Mouse (Mus musculus) erythroblast, embryonic 14.5 days (primary cell): ENCODE measurements around the gene Syne1. TPM values are rescaled to one million over a fixed set of nuclear protein-coding genes. Genes with fewer than 3 reads are reported as not detected.

ENCODE experiments used
- H3K27me3 ChIP-seq: 2 replicates; pipeline ENCODE4 v1.6.1; 2012; ENCODE audit warnings: inconsistent platforms; ENCODE audit not compliant: control insufficient read depth
- H3K36me3 ChIP-seq: 2 replicates; pipeline ENCODE4 v1.6.1; 2012; ENCODE audit warnings: mild to moderate bottlenecking, inconsistent platforms; ENCODE audit not compliant: control insufficient read depth
- H3K4me1 ChIP-seq: 2 replicates; pipeline ENCODE4 v1.6.1; 2012; ENCODE audit warnings: inconsistent platforms; ENCODE audit not compliant: control insufficient read depth
- H3K4me3 ChIP-seq: replicated peaks from 2 replicates; pipeline ENCODE3; 2012; ENCODE audit warnings: moderate library complexity, mild to moderate bottlenecking, inconsistent platforms
- H3K9me3 ChIP-seq: 2 replicates; pipeline ENCODE4 v1.6.1; 2012; ENCODE audit warnings: low read length, inconsistent platforms, mixed read lengths; ENCODE audit not compliant: control insufficient read depth
- GATA1 ChIP-seq: IDR thresholded peaks from 2 replicates; pipeline ENCODE4 v1.6.1; 2012; ENCODE audit warnings: low read length, inconsistent platforms, mixed read lengths
- TAL1 ChIP-seq: IDR thresholded peaks from 3 replicates; pipeline ENCODE4 v1.6.1; 2012; ENCODE audit warnings: low read length, inconsistent platforms, mixed read lengths
- polyA plus RNA-seq: library from polyadenylated mRNA; stranded (reverse); fragments of >175 nt; gene quantifications from 2 replicates; pipeline ENCODE4 v1.2.3, GENCODE M21; 2012

Syne1 gene
- polyA plus RNA-seq, 1 experiment = 0.19 TPM

GRCm38 (mm10) chr10:5528284-5528683 is 23.0 kb downstream of the Syne1 start:
- TF ChIP-seq TAL1 (no peak), GATA1 (no peak)
- no peak overlapping the region for H3K4me3 ChIP-seq
- H3K27me3 ChIP-seq = no peaks in the 10 kb centered on the region
- H3K36me3 ChIP-seq = no peaks in the 10 kb centered on the region
- H3K9me3 ChIP-seq = no peaks in the 10 kb centered on the region
- no peaks in the 10 kb centered on the region for H3K4me1 ChIP-seq

DNA sequence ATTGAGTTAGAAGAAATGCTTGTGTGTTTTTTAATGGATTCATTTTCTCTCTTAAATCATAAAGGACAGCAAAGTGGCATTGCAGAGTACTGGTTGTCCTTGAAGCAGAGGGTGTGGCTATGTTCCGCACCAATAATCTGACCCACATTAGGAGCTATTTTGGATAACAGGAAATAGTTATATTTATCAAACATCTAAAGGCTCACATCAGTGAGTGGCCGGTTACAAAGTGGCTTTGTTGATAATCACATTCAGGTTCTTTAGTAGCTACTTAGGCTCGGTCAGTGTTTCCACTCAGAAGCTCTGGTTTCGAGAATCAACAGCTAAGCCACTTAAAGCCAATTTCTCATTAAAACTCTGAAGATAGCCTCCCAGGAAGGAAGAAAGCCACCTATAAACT is 23.6 kb downstream of the Syne1 start:
- Histone ChIP-seq H3K9me3 (no peaks in the 10 kb centered on the region), H3K27me3 (no peaks in the 10 kb centered on the region), H3K4me1 (no peaks in the 10 kb centered on the region), H3K36me3 (no peaks in the 10 kb centered on the region), H3K4me3 (no peak overlapping the region)
- TF ChIP-seq TAL1 = no peak
- no peak for TF ChIP-seq GATA1

- Histone ChIP-seq H3K36me3 (no peaks in the 10 kb centered on the region), H3K27me3 (no peaks in the 10 kb centered on the region), H3K9me3 (no peaks in the 10 kb centered on the region), H3K4me1 (no peaks in the 10 kb centered on the region), H3K4me3 (no peak overlapping the region)
- TF ChIP-seq TAL1 (no peak), GATA1 (no peak)
Observed at GRCm38 (mm10) chr10:5522904-5523303, 28.4 kb downstream of the Syne1 start.

DNA sequence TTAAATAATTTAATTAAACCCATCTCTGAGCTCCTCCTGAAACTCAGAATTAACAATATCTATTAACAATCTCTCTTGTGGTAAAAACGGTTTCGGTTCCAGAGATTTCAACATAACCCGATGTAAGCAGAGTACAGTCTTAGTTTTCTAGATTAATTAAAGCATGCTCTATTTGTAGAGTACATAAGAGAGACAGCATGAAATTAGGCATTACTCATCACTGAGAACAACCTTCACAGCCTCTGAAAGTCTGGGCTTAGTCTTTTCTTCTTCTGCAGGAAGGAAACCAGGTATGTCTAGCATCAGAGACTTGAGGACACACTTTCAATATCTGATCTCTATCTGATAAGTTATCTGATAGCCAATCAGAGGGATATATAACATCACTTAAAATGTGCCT is 29.0 kb downstream of the Syne1 start:
- no peak for TF ChIP-seq TAL1
- no peak for TF ChIP-seq GATA1
- Histone ChIP-seq H3K36me3 (no peaks in the 10 kb centered on the region), H3K27me3 (no peaks in the 10 kb centered on the region), H3K4me3 (no peak overlapping the region), H3K4me1 (no peaks in the 10 kb centered on the region), H3K9me3 (no peaks in the 10 kb centered on the region)

- H3K4me3 ChIP-seq = no peak overlapping the region
- no peaks in the 10 kb centered on the region for H3K4me1 ChIP-seq
- H3K9me3 ChIP-seq = no peaks in the 10 kb centered on the region
- TF ChIP-seq GATA1 = no peak
- TF ChIP-seq TAL1 = no peak
- no peaks in the 10 kb centered on the region for H3K27me3 ChIP-seq
- H3K36me3 ChIP-seq = no peaks in the 10 kb centered on the region
Observed at GRCm38 (mm10) chr10:5520695-5521094, 30.6 kb downstream of the Syne1 start.

- TF ChIP-seq GATA1 (no peak), TAL1 (no peak)
- Histone ChIP-seq H3K36me3 (no peaks in the 10 kb centered on the region), H3K4me1 (no peaks in the 10 kb centered on the region), H3K27me3 (no peaks in the 10 kb centered on the region), H3K9me3 (no peaks in the 10 kb centered on the region), H3K4me3 (no peak overlapping the region)
Observed at GRCm38 (mm10) chr10:5515330-5515729, 36.0 kb downstream of the Syne1 start.

DNA sequence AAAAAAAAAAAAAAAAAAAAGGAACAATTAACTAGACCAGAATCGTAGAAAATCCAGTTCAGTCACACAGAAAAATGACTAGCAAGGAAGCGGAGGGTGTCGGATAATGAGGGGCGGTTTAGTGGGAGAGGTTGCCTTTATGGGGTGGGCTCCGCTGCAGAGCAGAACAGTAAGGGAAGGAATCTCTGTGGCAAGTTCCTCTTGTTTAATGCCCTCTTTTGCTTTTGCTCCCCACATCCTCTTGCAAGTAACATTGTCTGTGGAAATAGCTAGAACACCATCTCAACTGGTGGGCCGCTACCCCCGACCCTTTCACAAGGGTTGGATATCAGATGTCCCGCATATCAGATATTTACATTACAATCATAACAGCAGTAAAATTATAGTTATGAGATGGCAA is 37.1 kb downstream of the Syne1 start:
- Histone ChIP-seq H3K27me3 (no peaks in the 10 kb centered on the region), H3K9me3 (no peaks in the 10 kb centered on the region), H3K4me3 (no peak overlapping the region), H3K36me3 (no peaks in the 10 kb centered on the region), H3K4me1 (no peaks in the 10 kb centered on the region)
- TF ChIP-seq TAL1 = no peak
- no peak for TF ChIP-seq GATA1

- H3K9me3 ChIP-seq = no peaks in the 10 kb centered on the region
- no peaks in the 10 kb centered on the region for H3K27me3 ChIP-seq
- H3K4me3 ChIP-seq = no peak overlapping the region
- H3K36me3 ChIP-seq = no peaks in the 10 kb centered on the region
- TF ChIP-seq TAL1 (no peak), GATA1 (no peak)
- no peaks in the 10 kb centered on the region for H3K4me1 ChIP-seq
Observed at GRCm38 (mm10) chr10:5512285-5512684, 39.0 kb downstream of the Syne1 start.

- no peaks in the 10 kb centered on the region for H3K27me3 ChIP-seq
- no peaks in the 10 kb centered on the region for H3K36me3 ChIP-seq
- no peaks in the 10 kb centered on the region for H3K9me3 ChIP-seq
- H3K4me3 ChIP-seq = no peak overlapping the region
- TF ChIP-seq TAL1 (no peak), GATA1 (no peak)
- H3K4me1 ChIP-seq = no peaks in the 10 kb centered on the region
Observed at GRCm38 (mm10) chr10:5511403-5511802, 39.9 kb downstream of the Syne1 start.

DNA sequence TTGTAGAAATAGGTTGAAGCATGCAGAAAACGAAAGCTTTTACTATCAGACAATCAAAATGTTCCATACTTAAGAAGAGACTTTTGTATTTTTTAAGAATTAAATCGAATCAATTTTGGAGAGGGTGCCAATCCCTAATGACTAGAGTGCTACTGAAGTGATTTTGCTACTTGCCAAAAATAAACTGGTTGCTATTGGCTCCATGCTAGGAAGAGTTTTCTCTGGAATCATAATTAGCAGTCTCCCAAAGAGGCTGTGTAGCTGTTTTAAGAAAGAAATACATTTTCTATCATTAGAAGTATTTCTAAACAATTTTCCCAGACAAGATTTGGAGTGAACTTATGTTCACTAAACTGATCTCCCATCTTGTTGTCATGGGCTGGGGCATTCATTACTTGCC is 43.8 kb downstream of the Syne1 start:
- TF ChIP-seq GATA1 (no peak), TAL1 (no peak)
- H3K9me3 ChIP-seq = no peaks in the 10 kb centered on the region
- no peaks in the 10 kb centered on the region for H3K4me1 ChIP-seq
- no peaks in the 10 kb centered on the region for H3K27me3 ChIP-seq
- no peaks in the 10 kb centered on the region for H3K36me3 ChIP-seq
- no peak overlapping the region for H3K4me3 ChIP-seq
